Mouse (Mus musculus): ENCODE measurements around the gene Stab1.

Stab1 gene

GRCm38 (mm10) chr14:31129326-31130235 is 38.9 kb downstream of the Stab1 start:
- DNase-seq, result peak; percentile 9

DNA sequence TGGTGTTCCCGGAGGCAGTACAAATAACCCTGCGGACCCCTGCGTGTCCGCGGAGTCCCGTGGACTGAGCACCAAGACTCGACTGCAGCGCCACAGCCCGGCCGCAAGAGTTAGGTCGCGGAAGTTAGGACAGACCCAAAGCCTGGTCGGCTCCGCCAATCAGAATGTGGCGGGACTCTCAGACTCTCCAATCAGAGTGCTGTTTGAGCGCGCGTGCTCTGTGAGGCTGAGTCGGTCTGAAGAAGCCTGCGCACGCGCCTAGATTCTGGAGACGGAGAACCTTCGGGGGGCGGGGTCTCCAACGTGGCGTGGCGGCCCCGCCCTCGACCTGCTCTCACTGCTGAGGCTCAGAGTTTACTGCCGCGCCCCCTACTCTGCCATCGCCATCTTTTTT is 39.6 kb downstream of the Stab1 start, which contains the start of gene Smim4:
Gene Smim4, minus strand, starts transcription at position 131 of the 394 bp plus-strand sequence.
- peak; percentile 98 for DNase-seq

DNA sequence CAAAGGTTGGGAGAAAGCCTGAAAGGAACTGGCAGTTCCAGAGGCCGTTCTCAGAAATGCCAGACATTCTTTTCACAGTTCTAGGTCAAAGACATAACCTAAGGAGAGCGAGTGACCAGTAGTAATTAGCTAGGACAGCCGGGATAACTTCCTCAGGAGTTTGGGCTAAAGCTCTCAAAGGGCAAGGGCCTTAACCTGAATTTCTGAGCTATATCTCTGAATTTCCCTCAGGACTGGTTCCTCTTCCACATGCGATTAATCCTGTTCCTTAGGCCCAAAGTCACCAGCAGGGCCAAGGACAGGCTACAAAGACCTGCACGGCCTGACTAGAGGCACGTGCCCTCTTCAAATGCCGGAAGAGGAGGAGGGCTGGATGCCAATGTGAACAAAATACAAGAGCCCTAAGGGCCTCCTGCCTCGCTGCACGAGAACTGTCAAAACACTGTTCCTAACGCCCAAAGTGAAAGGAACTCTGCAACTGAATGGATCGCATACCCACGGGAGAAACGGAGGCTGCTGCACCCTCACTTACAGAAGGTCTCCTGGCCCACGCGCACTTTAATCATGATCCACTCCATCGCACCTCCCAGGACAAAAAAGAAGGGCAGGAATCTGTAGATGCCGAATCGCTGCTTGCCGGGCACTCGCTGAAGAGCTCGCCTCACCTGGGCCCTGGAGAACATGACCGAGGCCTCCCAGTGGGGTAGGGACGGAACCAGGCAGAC is 40.2 kb downstream of the Stab1 start:
- no peak for DNase-seq

DNA sequence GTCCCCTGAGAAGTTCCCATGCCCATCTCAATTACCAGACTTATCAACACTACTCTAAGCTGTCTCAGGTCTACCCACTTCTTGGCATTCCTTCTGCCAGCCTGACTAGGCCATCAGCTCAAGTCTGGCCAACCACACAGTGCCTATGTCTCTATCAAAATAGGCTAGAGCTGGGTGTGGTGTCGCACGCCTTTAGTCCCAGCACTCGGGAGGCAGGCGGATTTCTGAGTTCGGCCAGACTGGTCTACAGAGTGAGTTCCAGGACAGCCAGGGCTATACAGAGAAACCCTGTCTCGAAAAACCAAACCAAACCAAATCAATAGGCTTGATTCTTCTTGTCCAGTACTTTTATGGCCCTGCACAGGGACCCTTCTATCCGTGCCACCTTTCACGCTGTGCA is 41.6 kb downstream of the Stab1 start:
- DNase-seq, result no peak

- DNase-seq, result no peak
These were observed 43.0 kb downstream of the Stab1 start for GRCm38 (mm10) chr14:31125106-31126075.

DNA sequence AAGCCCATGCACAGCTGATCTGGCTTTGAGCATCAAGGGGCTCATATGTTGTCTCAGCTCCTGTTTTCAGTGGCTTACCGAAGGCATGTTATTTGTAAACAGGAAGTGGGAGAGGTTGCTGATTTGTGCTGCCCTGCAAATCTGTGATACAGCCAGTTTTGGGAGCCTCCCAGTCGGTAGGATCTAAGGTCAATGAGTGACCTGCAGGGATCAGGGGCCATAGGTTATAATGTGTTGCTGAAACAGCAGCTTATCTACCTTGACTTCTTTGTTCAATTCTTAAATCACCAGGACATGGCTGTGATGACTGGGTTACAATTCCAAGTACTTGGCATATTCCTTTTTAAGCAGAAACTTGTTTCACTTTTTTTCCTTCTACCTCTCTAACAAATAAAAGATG is 52.9 kb downstream of the Stab1 start:
- no peak for DNase-seq

- DNase-seq, result no peak
These were observed 54.4 kb downstream of the Stab1 start for GRCm38 (mm10) chr14:31114011-31114410.

GRCm38 (mm10) chr14:31112187-31112586 is 56.3 kb downstream of the Stab1 start:
- no peak for DNase-seq

DNA sequence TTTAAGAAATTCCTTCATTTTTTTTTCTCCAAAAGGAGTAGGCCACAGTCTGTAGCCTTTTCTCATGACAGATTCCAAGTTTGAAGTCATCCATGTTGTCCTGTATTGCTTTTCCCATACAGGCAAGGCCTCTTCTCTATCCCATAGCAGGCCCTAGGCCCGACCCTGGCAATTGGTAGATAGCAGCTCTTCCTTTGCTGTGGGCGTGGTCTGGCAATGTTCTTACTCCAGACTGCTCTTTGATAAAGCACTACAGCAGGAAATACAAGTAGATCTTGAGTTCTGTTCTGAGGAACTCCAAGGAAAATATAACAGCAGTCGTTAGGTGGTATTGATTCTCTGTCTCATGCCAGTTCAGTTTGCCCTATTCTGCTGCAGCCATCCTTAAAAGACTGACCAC is 57.8 kb downstream of the Stab1 start:
- DNase-seq, result no peak

DNA sequence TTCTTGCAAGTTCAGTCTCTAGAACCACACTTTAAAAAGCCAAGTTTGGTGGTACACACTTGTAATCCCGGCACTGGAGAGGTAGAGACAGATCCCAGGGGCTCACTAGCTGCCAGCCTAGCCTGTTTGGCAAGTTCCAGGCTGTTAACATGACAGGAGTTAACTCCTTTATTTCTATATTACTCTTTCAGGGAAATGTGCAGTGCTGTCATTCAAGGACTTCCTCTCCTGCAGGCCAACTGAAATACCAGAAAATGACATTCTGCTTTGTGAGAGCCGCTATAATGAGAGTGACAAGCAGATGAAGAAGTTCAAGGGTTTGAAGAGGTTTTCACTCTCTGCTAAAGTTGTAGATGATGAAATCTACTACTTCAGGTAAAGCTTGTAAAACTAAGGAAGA is 63.3 kb downstream of the Stab1 start:
- DNase-seq, result no peak

DNA sequence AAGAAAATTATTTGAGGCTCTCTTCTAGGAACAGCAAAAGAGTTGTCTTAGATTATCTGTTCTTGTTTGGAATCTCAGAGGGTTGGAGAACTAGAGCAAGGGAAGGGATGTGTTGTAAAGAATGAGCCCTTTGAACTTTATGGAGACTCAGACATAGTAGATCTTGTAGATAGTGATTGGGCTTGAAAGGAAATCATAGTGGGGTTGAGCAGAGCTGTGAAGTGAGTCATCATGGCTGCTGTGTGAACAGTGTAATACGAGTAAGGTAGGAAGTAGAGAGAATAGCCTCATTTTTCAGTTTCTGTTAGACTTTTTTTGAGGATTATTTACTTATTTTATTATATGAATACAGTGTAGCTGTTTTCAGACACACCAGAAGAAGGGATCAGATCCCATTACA is 78.5 kb downstream of the Stab1 start:
- DNase-seq, result no peak

Data from thymus, postnatal 25 days (tissue).